Mouse (Mus musculus): Measurements from ENCODE around the gene Gsto1. TPM values are rescaled to one million over a fixed set of nuclear protein-coding genes. Genes with fewer than 3 reads are reported as not detected.
"Not testable (repeated sequence)": the region's sequence is repeated elsewhere in the genome, so short reads cannot be mapped to it uniquely, and the experiment has no call there.

The Gsto1 gene
- polyA plus RNA-seq, 2 experiments = 57.2 to 98.9 TPM

- no peak for ATAC-seq (ENCODE audit: insufficient read depth)
- Histone ChIP-seq H3K9ac (replicated peaks) (no peak overlapping the region), H3K4me1 (replicated peaks; ENCODE audit: control insufficient read depth in 2 of 2, insufficient read depth in 2 of 2, low read length in 1 of 2) (peaks cover 0 to 7% of the 10 kb centered on the region in 2 experiments; a peak in 2 of 4 replicates), H3K27ac (no peak overlapping the region), H3K4me2 (ENCODE audit: low read depth) (peak overlapping the region; percentile 55), H3K4me3 (ENCODE audit: insufficient read depth in 1 of 2, low read depth in 2 of 2, low read length in 2 of 2) (peak overlapping the region; percentile 20 to 40; a peak in 3 of 4 replicates), H3K27me3 (ENCODE audit: control insufficient read depth, insufficient read depth, low read length) (peaks cover 11% of the 10 kb centered on the region), H3K36me3 (replicated peaks; ENCODE audit: control insufficient read depth, insufficient read depth, low read depth) (no peaks in the 10 kb centered on the region), H3K9me3 (ENCODE audit: control insufficient read depth, low read length) (no peaks in the 10 kb centered on the region)
- DNase-seq (ENCODE audit: low read depth in 3 of 3, low spot score in 3 of 3) = no peak
- TF ChIP-seq CTCF (IDR thresholded peaks at IDR 0.05; ENCODE audit: low read depth) = no peak
- TF ChIP-seq EP300 (IDR thresholded peaks at IDR 0.05; ENCODE audit: low read depth) = no peak
- 4% methylated on average over 6 of the region's 6 CpGs for WGBS (ENCODE audit: insufficient replicate concordance)
These were observed 17.3 kb upstream of the Gsto1 start for GRCm38 (mm10) chr19:47837527-47837901.

GRCm38 (mm10) chr19:47841234-47841633 is 13.5 kb upstream of the Gsto1 start:
- not testable (repeated sequence) for H3K4me1 ChIP-seq (replicated peaks; ENCODE audit: control insufficient read depth in 2 of 2, insufficient read depth in 2 of 2, low read length in 1 of 2); DNase-seq (ENCODE audit: low read depth in 3 of 3, low spot score in 3 of 3); H3K4me3 ChIP-seq (ENCODE audit: insufficient read depth in 1 of 2, low read depth in 2 of 2, low read length in 2 of 2); H3K27ac ChIP-seq; H3K9ac ChIP-seq (replicated peaks); H3K36me3 ChIP-seq (replicated peaks; ENCODE audit: control insufficient read depth, insufficient read depth, low read depth); ATAC-seq (ENCODE audit: insufficient read depth); H3K4me2 ChIP-seq (ENCODE audit: low read depth); H3K9me3 ChIP-seq (ENCODE audit: control insufficient read depth, low read length)
- H3K27me3 ChIP-seq (ENCODE audit: control insufficient read depth, insufficient read depth, low read length) = peaks cover 11% of the 10 kb centered on the region
- 41% methylated on average over 15 of the region's 15 CpGs for WGBS (ENCODE audit: insufficient replicate concordance)

GRCm38 (mm10) chr19:47849735-47850134 is 5.0 kb upstream of the Gsto1 start:
- 66% methylated on average over 3 of the region's 3 CpGs for WGBS (ENCODE audit: insufficient replicate concordance)
- H3K36me3 ChIP-seq (replicated peaks; ENCODE audit: control insufficient read depth, insufficient read depth, low read depth) = no peaks in the 10 kb centered on the region
- H3K4me1 ChIP-seq (replicated peaks; ENCODE audit: control insufficient read depth in 2 of 2, insufficient read depth in 2 of 2, low read length in 1 of 2) = peaks cover 0 to 4% of the 10 kb centered on the region in 2 experiments; a peak in 1 of 4 replicates
- H3K27me3 ChIP-seq (ENCODE audit: control insufficient read depth, insufficient read depth, low read length) = no peaks in the 10 kb centered on the region; the same call in 1 of the 2 replicates
- ATAC-seq (ENCODE audit: insufficient read depth) (no peak), DNase-seq (ENCODE audit: low read depth in 3 of 3, low spot score in 3 of 3) (no peak)
- H3K4me3 ChIP-seq (ENCODE audit: insufficient read depth in 1 of 2, low read depth in 2 of 2, low read length in 2 of 2) = no peak overlapping the region
- H3K27ac ChIP-seq = no peak overlapping the region
- no peak overlapping the region for H3K4me2 ChIP-seq (ENCODE audit: low read depth)
- H3K9me3 ChIP-seq (ENCODE audit: control insufficient read depth, low read length) = no peaks in the 10 kb centered on the region
- H3K9ac ChIP-seq (replicated peaks) = no peak overlapping the region
- TF ChIP-seq CTCF (IDR thresholded peaks at IDR 0.05; ENCODE audit: low read depth) (no peak), EP300 (IDR thresholded peaks at IDR 0.05; ENCODE audit: low read depth) (no peak)

GRCm38 (mm10) chr19:47852131-47852530 is 2.6 kb upstream of the Gsto1 start:
- H3K27me3 ChIP-seq (ENCODE audit: control insufficient read depth, insufficient read depth, low read length); H3K4me3 ChIP-seq (ENCODE audit: insufficient read depth in 1 of 2, low read depth in 2 of 2, low read length in 2 of 2); H3K4me1 ChIP-seq (replicated peaks; ENCODE audit: control insufficient read depth in 2 of 2, insufficient read depth in 2 of 2, low read length in 1 of 2); DNase-seq (ENCODE audit: low read depth in 3 of 3, low spot score in 3 of 3); H3K27ac ChIP-seq; H3K4me2 ChIP-seq (ENCODE audit: low read depth); H3K9ac ChIP-seq (replicated peaks); H3K9me3 ChIP-seq (ENCODE audit: control insufficient read depth, low read length); H3K36me3 ChIP-seq (replicated peaks; ENCODE audit: control insufficient read depth, insufficient read depth, low read depth); ATAC-seq (ENCODE audit: insufficient read depth): not testable (repeated sequence)
- WGBS (ENCODE audit: insufficient replicate concordance) = 80% methylated on average over 3 of the region's 3 CpGs

- ATAC-seq (ENCODE audit: insufficient read depth) (no peak), DNase-seq (ENCODE audit: low read depth in 3 of 3, low spot score in 3 of 3) (no peak)
- Histone ChIP-seq H3K27me3 (ENCODE audit: control insufficient read depth, insufficient read depth, low read length) (no peaks in the 10 kb centered on the region; the same call in 1 of the 2 replicates), H3K4me3 (ENCODE audit: insufficient read depth in 1 of 2, low read depth in 2 of 2, low read length in 2 of 2) (no peak overlapping the region), H3K4me2 (ENCODE audit: low read depth) (no peak overlapping the region), H3K9me3 (ENCODE audit: control insufficient read depth, low read length) (no peaks in the 10 kb centered on the region), H3K9ac (replicated peaks) (no peak overlapping the region), H3K36me3 (replicated peaks; ENCODE audit: control insufficient read depth, insufficient read depth, low read depth) (no peaks in the 10 kb centered on the region), H3K4me1 (replicated peaks; ENCODE audit: control insufficient read depth in 2 of 2, insufficient read depth in 2 of 2, low read length in 1 of 2) (peaks cover 0 to 9% of the 10 kb centered on the region in 2 experiments; a peak in 2 of 4 replicates), H3K27ac (no peak overlapping the region)
- no peak for TF ChIP-seq CTCF (IDR thresholded peaks at IDR 0.05; ENCODE audit: low read depth)
- TF ChIP-seq EP300 (IDR thresholded peaks at IDR 0.05; ENCODE audit: low read depth) = no peak
- 61% methylated on average over 3 of the region's 3 CpGs for WGBS (ENCODE audit: insufficient replicate concordance)
These were observed 1.7 kb upstream of the Gsto1 start for GRCm38 (mm10) chr19:47853053-47853452.
